Mouse (Mus musculus): ENCODE measurements around the gene Dpf1. TPM values are rescaled to one million over a fixed set of nuclear protein-coding genes. Genes with fewer than 3 reads are reported as not detected.

Dpf1 gene
- total and polyA plus RNA-seq, 3 experiments = 1.5 to 3.3 (median 3.1) TPM

DNA sequence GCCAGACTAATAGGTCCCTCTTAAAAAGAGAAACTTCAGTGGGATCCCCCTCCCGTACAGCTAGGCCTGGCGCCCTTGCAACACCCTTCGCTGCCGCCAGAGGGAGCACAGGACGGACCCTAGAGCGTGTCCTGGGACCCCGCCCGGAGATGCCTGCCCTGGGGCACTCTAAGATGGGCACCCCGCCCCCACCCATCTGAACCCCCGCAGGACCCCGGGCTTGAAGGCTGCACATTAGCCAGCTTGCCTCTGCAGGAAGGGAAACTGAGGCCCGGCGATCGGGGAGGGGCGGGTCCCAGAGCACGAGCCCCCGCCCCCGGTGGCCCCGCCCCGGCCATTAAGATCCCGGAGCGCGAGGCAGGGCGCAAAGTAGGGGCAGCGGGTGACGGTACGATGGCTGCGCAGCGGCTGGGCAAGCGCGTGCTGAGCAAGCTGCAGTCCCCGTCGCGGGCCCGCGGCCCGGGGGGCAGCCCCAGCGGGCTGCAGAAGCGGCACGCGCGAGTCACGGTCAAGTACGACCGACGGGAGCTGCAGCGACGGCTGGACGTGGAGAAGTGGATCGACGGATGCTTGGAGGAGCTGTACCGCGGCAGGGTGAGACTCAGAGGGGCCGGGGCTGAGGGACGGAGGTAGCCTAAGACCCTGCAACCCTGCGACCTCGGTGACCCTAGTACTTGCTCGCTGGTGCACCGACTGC is 14.7 kb upstream of the Dpf1 start, which contains the start of gene Ppp1r14a:
Gene Ppp1r14a (plus strand): TSS at position 367 of the 697 bp plus-strand sequence.
- DNase-seq = peak; percentile 66

DNA sequence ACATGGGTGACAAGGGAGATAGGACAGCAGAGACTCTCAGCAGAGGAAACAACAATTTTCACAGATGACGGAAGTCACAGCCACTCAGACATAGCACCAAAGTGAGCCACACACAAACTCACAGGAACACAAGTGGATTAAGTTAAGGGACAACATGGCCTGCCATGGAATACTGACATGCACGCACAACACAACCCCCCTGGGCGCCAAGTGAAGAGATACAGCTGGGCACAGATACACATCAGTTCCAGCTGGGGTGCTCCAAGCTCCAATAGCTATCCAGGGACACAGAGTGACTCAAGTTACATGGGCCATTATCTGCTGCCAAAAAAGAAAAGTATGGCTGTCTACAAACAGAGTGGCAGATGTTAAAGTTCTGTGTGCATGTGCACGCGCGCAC is 13.9 kb upstream of the Dpf1 start:
- no peak for DNase-seq

DNA sequence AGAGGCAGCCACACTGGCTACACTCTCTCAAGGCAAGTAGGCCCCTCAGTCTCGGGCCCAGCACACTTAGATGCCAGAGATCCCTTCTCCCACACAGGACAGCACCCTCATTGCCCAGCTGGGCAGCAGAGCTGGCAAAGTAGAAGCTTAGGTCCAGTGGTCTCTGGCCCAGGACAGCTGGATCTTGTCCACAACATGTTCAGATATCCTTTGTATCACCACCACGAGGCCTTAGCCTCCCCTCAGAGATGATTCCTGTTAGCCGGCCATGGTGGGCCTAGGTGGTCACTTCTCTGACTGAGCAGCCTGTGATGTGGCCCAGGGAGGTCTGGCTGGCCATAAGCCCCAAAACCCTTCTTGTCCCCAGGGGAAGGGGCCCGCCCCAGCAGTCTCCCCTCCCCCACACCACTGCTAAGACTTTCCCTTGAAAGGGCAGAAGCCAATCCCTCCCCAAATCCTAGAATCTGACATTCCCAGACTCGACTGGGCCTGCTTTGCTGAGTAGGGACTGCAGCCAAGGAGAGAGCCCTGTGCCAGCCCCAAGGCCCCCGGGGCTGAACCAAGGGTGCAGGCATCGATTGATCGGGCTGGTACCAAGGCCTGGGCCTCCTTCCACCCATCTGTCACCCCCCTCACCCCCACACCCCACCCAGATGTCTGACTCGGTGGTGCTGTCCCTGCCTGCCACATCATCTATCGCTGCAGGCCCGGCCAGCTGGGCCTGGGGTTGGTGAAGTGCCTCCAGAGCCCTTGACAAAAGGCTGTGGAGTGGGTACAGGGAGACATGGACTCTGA is 12.9 kb upstream of the Dpf1 start:
- DNase-seq = no peak

DNA sequence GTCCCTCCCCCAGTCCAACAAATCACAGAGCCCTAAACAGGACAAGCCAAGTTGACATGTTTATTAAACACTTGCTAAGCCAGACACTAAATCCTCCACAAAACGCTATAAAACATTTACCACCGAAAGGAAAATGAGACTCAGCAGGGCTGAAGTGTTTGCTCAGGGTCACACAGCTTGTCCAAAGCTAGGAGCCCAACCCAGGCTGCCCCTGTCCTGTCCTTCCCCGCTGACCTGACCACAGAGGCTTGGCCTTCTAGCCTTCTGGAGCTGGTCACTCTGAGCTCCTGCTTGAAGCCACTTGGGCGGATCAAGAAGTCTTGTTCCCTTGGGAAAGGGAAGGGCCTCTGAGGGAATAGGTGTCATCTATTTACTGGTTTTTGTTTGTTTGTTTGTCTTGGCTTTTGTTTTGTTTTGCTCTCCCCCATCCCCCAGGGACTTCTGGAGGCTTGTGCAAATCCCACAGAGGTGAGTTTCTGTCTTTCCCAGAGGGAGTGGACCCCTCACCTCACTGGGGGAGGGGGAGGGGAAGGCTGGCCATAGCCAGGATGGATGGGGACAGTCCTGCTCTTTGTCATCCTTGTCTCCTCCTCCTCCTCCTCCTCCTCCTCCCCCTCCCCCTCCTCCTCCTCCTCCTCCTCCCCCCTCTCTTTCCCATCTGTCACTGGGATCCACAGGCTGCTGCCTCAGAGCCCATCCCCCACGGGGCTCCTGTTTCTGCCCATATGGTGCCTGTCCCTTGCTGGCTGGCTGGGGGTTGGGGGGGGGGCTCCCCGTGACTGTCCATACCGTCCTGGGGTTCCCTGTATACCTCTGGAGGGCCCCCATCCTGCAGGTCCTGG is 11.9 kb upstream of the Dpf1 start:
- no peak for DNase-seq

DNA sequence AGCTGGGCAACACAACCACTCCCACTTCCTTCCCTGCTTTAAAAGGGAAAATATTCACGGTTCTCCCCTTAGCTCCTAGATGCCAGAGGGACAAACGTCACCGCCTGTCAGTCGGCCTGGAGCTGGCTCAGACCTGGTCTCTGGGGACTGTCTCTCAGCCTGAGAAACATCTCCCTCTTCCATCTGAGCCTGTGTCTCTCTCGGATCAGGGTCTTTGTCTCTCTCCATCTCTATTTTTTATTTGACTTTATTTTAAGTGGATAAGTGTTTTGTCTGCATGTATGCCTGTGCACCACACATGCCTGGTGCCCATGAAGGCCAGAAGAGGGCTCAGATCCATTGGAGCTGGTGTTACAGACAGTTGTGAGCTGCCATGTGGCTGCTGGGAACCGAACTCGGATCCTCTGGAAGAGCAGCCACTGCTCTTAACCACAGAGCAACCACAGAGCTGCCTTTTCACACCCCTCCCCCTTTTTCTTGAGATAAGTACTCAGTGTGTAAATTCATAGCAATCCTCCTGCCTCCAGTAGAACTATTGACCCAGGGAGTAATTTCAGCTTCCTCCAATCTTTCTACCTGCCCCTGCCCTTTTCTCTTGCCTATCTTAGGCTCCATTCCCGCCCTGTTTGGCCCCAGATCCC is 11.2 kb upstream of the Dpf1 start:
- DNase-seq = no peak

DNA sequence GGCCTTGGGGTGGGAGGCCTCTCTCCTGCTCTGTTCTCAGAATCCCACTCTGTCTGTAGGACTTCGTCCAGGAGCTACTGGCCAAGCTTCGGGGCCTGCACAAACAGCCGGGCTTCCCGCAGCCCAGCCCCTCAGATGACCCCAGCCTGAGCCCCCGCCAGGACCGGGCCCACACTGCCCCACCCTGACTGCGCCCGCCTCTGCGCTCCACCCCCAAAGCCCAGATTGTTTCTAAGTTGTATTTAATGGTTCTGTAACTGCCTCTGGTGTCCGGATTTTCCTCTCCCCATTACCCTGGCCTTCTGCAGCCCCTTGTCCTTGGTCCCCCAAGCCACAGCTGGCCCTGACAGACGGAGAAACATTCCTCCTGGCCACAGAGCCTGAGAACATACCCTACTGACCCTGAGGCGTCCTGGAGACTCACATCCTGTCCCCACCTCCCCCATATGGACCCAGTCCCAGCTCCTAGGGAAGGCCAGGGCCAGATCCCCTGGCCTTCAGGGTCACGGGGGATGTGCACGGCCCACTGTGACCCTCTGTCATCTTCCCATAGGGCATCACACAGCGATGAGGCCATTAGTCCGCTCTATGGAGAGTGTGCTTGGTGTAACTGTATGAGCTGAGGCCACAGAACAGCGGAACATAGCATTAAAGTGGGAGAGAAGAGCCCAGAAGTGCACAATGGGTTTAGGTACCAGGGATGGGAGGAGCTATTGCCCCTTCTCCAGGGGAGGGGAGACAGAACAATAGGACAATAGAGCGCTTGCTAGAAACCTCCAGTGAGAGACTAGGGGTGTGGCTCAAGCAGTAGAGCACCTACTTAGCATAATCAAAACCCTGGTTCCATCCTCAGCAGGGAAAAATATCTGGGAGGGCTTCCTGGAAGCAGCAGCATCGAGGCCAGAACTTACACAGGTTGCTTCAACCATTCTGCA is 10.4 kb upstream of the Dpf1 start:
- no peak for DNase-seq

DNA sequence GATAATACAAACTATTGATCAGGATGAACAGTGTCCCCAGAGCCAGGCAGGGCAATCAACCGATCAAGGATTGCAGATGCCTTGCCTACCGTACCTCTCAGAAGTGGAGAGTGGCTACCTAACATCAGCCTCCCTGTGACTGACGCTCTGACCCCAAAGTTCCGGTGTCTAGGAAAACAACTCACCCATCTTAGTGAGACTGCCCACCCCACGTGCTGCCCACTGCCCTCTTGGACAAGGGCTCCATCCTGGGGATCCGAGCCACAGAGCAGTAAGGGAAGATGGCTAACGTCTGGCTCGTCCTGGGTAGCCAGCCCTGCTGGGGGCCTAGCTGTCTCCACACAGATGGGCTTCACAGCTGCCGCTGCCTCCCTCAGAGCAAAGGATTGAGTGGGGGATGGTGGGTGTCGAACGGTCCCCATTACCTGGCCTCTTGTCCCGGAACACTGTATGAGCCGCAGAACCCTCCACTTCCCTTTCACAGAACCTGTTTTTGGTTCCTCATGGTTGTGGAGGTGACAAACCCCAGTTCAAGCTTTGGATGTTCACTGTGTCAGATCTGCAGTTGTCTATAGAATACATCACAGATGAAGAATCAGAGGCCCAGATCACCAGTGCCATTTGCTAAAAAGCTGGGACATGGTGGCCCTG is 9.5 kb upstream of the Dpf1 start:
- DNase-seq = no peak

DNA sequence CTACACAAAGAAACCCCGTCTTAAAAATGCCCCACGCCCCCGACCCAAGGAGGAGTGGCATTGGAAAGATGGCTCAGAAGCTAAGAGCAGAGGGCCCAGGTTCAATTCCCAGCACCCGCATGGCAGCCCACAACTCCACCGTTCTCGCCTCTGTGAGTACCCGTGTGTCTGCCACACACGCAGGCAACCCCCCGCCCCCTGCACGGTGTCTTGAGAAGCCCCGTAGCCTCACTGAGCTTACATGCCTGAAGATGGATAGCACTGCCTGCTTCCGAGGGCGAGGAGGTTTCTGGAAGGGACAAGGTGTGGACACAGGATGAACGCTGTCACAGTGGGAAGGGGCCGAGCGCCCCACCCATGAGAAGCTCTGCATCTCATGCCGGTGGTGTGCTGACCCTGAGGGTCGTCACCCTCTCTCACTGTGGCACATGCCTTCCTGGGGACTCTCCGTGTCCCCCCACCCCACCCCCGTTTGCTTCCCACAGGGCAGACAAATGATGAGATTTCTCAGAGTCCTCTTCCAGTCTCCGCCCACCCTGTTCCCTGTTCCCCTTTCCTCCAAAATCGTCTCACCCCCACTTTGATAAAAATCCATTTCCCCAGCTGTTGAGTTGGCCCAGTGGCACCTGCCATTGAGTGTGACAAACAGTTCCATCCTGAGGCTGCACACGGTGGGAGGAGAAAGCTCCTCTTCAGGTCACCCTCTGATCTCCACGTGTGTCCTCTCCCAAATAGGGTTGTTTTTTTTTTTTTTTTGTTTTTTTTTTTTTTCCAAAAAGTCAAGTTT is 7.7 kb upstream of the Dpf1 start:
- DNase-seq = no peak

DNA sequence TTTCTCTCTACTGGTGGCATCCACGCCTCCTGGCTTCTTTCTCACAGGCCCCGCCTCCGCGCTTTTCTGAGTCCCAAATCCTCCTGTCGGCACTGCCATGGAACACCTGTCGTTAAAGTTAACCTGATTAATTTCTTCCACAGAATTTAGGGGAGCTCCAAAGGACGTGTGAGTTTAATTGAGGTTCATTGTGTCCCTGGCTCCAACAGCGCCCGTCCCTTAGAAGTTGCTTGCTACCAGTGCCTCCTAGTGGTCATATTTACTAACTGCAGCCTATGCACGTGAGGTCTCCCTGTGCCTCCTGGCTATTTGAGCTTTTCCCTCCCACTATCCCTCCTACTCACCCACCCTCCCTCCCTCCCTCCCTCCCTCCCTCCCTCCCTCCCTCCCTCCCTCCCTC is 6.8 kb upstream of the Dpf1 start:
- DNase-seq = peak; percentile 64

DNA sequence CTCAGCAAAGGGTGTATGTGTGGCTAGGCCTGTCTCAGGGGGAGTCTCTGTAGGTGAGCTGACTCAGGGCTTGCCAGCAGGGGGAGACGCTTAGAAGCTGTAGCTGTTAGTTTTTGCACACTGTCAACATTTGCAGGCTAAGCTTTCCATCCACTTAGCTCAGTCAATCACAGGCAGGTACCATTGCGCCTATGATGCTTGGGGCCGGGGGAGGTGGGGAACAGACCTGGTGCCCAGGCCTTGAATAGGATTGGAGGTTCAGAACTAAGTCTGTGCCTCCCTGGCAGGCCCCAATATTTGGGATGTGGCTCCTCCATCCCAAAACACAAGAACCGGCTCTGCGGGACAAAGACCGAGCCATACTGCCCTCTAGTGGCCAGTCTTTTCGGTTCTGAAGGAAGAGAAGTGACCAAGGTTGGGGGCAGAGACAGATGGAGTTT is 2.6 kb upstream of the Dpf1 start:
- peak; percentile 52 for DNase-seq

DNA sequence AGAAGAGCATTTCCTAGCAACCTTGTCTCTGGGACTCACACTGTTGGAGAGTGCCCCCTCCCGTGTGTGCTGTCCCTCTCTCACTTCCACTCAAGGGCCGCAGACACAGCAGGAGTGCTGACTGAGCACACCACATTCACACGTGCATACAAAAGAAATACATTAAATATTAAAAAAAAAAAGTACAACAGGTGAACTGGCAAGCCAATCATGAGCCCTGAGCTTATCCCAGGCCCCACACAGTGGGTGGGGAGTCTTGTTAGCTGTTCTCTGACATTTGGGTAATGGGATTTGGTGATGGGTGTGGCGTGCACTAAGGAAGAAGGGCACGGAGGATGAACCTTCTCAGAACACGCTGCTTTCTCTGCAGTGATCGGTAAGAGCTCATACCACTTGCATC is 1.1 kb upstream of the Dpf1 start:
- no peak for DNase-seq

DNA sequence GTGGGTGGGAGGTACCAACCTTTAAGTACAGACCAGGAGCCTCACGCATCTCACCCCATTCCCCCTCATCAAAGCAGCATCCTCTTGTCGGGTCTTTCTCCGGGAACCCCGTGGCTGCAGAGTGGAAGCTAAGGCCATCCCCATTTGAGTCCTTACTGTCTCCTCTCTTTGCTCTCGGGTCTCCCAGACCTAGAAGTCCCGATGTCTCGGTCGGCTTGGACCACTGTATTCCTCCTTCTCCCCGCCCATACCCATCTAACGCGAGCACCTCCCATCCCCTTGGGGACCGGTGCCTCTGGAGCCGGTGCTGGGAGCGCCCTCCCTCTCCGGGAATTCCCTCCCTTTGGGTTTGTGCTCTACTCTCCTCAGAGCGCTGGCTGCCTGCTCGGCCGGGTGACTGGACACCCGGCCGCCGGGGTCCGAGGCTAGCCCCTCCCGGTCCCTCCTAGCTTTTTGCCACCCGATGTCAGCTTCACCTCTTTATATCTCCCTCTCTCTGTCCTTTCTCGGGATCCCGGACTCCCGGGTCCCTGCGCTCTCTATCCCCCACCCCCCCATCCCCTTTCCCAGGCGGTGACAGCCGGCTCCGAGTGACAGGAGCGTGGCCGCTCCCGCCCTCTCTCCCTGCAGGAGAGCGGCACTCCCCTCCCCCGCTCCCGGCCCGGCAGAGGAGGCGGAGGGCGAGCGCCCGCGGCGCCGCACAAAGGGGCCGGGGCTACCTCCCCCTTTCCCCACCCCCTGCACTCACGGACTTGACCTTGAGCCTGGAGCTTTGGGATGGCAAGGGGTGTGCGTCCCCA is 912 bp downstream of the Dpf1 start:
- DNase-seq = no peak

DNA sequence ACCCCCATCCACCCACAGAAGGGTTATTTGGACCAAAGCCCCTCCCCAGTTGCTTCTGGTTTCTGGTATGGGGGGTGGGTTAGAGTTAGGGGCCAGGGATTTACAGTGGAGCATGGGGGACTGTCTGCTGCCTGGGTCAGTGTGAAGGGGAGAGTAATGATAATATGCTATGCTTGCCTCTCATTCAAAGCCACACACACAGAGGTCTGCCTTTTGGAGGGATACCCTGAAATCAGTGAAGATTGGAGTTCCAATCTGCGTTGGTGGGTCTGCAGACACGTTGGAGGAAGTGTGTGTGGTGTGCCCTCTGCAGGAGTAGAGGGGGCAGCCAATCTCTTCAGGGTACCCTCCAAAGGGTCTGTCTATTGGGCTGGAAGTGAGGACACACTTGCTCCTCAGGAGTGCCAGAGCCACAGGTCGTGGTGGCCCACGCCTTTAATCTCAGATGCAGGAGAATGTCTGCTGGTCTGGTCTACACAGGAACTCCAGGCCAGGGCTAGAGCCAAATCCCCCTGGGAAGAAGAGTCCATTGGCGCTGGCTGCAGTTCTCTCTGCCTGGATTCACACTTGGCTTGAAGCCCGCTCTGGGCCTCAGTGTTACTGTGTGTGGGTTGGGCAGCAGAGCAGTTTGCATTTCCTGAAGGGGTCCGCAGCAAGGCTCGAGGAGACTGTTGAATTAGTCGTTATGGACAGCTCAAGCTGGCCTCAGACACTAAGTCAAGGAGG is 1.7 kb downstream of the Dpf1 start:
- DNase-seq = no peak

DNA sequence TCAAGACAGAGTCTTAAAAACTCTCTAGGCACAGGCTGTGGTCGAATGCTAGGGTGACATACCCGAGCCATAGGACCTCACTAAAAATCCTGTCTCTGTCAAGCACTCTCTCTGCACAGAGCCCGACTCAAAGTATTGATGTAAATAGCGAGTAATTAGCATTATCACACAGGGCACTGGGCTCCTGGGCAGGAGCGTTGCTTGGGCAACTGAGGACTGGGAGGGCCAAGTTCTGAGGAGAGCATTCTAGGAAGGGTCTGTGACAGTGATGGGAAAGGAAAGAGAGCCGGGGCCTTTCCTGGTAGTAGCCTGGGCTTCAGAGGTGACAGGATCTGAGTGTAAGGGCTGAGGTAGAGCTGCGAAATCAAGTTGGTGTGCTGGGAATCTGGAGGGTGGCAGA is 2.4 kb downstream of the Dpf1 start:
- DNase-seq = no peak

DNA sequence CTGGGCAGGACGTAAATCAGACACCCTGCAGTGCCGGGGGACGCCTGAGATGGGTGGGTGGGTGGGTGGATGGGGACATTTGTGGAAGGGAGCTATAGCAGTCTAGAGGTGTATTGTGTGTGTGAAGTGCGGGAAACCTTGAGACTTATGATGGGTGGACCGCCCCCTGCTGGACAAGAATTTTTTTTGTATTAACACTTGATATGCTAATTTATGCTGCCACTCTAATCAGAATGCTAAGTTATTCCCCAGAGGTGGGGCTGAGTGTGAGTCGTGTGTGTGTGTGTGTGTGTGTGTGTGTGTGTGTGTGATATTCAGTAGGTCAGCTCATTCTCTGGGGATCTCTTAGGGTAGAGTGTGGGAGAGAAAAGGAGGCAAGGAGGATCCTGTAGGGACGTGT is 2.9 kb downstream of the Dpf1 start:
- DNase-seq = no peak

DNA sequence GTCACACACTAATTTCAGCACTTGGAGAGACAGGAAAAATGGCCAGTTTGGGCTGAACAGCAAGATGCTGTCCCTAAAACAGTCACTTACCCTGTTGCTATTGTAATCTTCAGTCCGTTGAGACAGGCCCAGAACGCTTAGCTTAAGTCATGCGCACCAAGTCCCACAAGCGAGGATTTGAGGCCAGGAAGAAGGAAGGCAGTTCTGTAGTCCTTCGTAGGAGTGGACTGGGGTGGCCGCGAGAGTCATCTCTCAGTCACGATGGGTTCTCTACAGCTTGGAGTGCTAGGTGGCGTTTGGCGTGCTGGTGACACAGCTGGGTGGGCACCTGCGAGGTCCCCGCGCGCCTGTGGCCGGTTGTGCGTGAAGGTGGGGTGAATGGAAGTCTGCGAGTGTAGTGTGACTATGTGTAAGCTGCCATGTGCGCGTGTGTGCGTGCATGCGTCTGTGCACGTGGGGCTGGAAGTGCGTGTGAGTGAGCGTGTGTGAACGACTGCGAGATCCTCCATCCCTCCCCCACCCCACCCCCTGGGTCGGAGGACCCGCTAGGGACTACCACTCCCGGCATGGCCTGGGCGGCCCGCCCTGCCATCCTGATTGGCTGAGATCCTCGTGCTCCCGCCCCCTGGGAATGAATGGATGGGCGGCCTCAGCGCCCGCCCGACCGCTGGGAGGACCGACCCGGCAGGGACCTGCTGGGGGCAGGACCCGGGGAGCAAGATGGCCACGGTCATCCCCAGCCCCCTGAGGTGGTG is 3.8 kb downstream of the Dpf1 start:
- peak; percentile 96 for DNase-seq

DNA sequence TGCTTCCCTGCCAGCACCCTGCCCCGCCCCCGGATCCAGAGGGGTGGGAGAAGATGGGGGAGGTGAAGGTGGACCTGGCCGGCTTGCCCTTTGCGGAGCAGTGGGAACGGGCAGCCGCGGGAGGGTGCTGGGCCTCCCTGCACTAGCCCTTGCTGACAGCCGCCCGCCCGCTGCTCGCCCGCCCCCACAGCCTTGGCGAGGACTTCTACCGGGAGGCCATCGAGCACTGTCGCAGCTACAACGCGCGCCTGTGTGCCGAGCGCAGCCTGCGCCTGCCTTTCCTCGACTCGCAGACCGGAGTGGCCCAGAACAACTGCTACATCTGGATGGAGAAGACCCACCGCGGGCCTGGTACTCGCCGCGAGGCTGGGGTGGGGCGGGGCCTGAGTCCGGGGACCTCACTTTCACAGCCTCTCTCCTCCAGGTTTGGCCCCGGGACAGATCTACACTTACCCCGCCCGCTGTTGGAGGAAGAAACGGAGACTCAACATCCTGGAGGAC is 5.5 kb downstream of the Dpf1 start:
- peak; percentile 67 for DNase-seq
